Mouse (Mus musculus): ENCODE data around the gene Dock8. TPM values are rescaled to one million over a fixed set of nuclear protein-coding genes. Genes with fewer than 3 reads are reported as not detected.

Dock8 gene
- polyA plus RNA-seq, 1 experiment from 2014 or later: 8.5 TPM

DNA sequence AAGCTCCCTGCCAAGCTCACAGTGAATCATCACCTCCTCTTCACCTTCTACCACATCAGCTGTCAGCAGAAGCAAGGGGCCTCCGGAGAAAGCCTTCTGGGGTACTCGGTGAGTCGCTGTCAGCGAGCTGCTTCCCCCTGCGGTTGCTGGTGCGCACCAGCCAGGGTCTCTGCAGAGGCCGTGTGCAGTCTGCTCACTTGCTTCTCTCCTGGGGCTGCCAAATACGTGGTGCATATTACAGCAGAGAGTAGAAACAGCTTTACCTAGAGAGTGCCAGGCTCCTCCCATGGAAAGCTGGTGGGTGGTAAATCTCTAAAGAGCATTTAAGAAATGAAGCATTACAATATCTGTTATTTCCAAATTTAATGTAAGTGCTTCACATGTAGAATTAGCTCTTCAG is 123.1 kb downstream of the Dock8 start:
- Histone ChIP-seq H3K27ac (replicated peaks) (no peak overlapping the region), H3K4me3 (replicated peaks) (no peak overlapping the region), H3K27me3 (no peaks in the 10 kb centered on the region), H3K36me3 (replicated peaks) (peaks cover 42% of the 10 kb centered on the region), H3K4me2 (no peak overlapping the region), H3K4me1 (replicated peaks) (peaks cover 4% of the 10 kb centered on the region; the same call in 1 of the 2 replicates), H3K9me3 (replicated peaks) (no peaks in the 10 kb centered on the region), H3K9ac (no peak overlapping the region)
- 58% methylated on average over 8 of the region's 8 CpGs for WGBS (ENCODE audit: insufficient replicate concordance)
- ATAC-seq (ENCODE audit: insufficient read depth): no peak

DNA sequence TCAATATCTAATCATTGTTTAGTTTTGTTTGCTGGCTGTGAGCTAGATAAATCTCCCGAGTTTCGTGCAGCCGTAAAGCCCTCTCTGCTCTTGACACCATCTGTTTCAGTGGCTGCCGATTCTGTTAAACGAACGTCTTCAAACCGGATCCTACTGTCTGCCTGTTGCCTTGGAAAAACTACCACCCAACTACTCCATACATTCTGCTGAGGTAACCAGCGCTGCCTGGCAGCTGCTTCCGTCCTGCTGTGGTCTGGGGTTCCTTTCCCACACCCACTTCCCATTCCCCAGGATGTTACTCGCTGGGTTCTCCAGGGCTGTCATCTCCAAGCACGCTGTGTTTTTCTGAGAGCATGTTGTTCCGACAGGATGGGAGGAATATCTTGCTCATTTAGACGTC is 123.7 kb downstream of the Dock8 start:
- Histone ChIP-seq H3K27me3 (no peaks in the 10 kb centered on the region), H3K36me3 (replicated peaks) (peaks cover 42% of the 10 kb centered on the region), H3K9ac (no peak overlapping the region), H3K4me2 (no peak overlapping the region), H3K9me3 (replicated peaks) (no peaks in the 10 kb centered on the region), H3K27ac (replicated peaks) (no peak overlapping the region), H3K4me3 (replicated peaks) (no peak overlapping the region), H3K4me1 (replicated peaks) (peaks cover 4% of the 10 kb centered on the region; the same call in 1 of the 2 replicates)
- no peak for ATAC-seq (ENCODE audit: insufficient read depth)
- WGBS (ENCODE audit: insufficient replicate concordance): 53% methylated on average over 13 of the region's 13 CpGs

GRCm38 (mm10) chr19:25123461-25123860 is 124.1 kb downstream of the Dock8 start:
- H3K9me3 ChIP-seq (replicated peaks): no peaks in the 10 kb centered on the region
- H3K4me3 ChIP-seq (replicated peaks): no peak overlapping the region
- peaks cover 4% of the 10 kb centered on the region; the same call in 1 of the 2 replicates for H3K4me1 ChIP-seq (replicated peaks)
- ATAC-seq (ENCODE audit: insufficient read depth): no peak
- WGBS (ENCODE audit: insufficient replicate concordance): 73% methylated on average over 5 of the region's 5 CpGs
- peaks cover 42% of the 10 kb centered on the region for H3K36me3 ChIP-seq (replicated peaks)
- H3K9ac ChIP-seq: no peak overlapping the region
- H3K27ac ChIP-seq (replicated peaks): no peak overlapping the region
- no peaks in the 10 kb centered on the region for H3K27me3 ChIP-seq
- no peak overlapping the region for H3K4me2 ChIP-seq

DNA sequence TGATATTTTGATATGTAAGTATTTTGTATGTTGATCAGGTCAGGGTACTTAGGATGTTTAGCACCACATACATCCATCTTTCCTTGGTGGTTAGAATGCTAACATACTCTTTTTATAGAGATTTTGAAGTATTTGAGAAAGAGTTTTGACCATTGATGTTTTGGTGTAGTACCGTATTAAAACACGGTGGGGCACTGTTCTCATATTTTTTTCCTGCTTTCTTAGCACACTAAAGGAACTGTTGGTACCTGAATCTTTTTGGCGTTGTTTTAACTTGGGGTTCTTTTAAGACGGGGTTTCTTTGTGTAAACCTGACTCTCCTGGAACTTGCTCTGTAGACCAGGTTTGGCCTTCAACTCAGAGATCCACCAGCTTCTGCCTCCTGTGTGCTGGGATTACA is 133.0 kb downstream of the Dock8 start:
- H3K4me1 ChIP-seq (replicated peaks): 0 out of 2 replicates have a peak, but pooled peaks cover 5% of the 10 kb centered on the region
- no peak overlapping the region for H3K4me3 ChIP-seq (replicated peaks)
- H3K9me3 ChIP-seq (replicated peaks): no peaks in the 10 kb centered on the region
- 44% methylated on average over 4 of the region's 4 CpGs for WGBS (ENCODE audit: insufficient replicate concordance)
- H3K27me3 ChIP-seq: no peaks in the 10 kb centered on the region
- no peak overlapping the region for H3K27ac ChIP-seq (replicated peaks)
- no peak overlapping the region for H3K9ac ChIP-seq
- no peak overlapping the region for H3K4me2 ChIP-seq
- no peak for ATAC-seq (ENCODE audit: insufficient read depth)
- peaks cover 11% of the 10 kb centered on the region; the same call in 1 of the 2 replicates for H3K36me3 ChIP-seq (replicated peaks)

DNA sequence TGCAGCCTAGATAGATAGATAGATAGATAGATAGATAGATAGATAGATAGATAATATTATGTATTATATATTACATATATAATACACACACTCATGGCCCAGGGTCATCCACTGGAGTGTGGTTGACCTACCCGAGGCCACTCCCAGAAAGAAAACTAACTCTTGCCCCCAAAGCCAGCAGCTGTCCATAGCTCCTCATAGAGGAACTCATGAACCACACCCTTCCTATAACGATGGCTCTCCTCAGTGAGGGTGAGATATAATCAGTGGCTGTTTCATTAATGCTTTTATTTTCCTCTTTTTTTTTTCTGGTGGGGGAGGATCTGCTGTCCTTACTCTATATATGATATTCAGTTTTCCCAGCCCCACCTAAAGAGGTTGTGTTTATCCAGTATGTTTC is 134.6 kb downstream of the Dock8 start:
- Histone ChIP-seq H3K9me3 (replicated peaks) (no peaks in the 10 kb centered on the region), H3K4me1 (replicated peaks) (0 out of 2 replicates have a peak, but pooled peaks cover 5% of the 10 kb centered on the region), H3K27ac (replicated peaks) (no peak overlapping the region), H3K4me3 (replicated peaks) (no peak overlapping the region), H3K27me3 (no peaks in the 10 kb centered on the region), H3K4me2 (no peak overlapping the region), H3K9ac (no peak overlapping the region), H3K36me3 (replicated peaks) (peaks cover 13% of the 10 kb centered on the region; the same call in 1 of the 2 replicates)
- no peak for ATAC-seq (ENCODE audit: insufficient read depth)
- WGBS (ENCODE audit: insufficient replicate concordance): 33% methylated on average over 2 of the region's 2 CpGs

GRCm38 (mm10) chr19:25136171-25136570 is 136.8 kb downstream of the Dock8 start:
- Histone ChIP-seq H3K9me3 (replicated peaks) (no peaks in the 10 kb centered on the region), H3K9ac (no peak overlapping the region), H3K4me3 (replicated peaks) (no peak overlapping the region), H3K36me3 (replicated peaks) (peaks cover 31% of the 10 kb centered on the region), H3K27ac (replicated peaks) (no peak overlapping the region), H3K4me1 (replicated peaks) (0 out of 2 replicates have a peak, but pooled peaks cover 5% of the 10 kb centered on the region), H3K4me2 (no peak overlapping the region), H3K27me3 (no peaks in the 10 kb centered on the region)
- WGBS (ENCODE audit: insufficient replicate concordance): 61% methylated on average over 1 of the region's 1 CpGs
- ATAC-seq (ENCODE audit: insufficient read depth): no peak

DNA sequence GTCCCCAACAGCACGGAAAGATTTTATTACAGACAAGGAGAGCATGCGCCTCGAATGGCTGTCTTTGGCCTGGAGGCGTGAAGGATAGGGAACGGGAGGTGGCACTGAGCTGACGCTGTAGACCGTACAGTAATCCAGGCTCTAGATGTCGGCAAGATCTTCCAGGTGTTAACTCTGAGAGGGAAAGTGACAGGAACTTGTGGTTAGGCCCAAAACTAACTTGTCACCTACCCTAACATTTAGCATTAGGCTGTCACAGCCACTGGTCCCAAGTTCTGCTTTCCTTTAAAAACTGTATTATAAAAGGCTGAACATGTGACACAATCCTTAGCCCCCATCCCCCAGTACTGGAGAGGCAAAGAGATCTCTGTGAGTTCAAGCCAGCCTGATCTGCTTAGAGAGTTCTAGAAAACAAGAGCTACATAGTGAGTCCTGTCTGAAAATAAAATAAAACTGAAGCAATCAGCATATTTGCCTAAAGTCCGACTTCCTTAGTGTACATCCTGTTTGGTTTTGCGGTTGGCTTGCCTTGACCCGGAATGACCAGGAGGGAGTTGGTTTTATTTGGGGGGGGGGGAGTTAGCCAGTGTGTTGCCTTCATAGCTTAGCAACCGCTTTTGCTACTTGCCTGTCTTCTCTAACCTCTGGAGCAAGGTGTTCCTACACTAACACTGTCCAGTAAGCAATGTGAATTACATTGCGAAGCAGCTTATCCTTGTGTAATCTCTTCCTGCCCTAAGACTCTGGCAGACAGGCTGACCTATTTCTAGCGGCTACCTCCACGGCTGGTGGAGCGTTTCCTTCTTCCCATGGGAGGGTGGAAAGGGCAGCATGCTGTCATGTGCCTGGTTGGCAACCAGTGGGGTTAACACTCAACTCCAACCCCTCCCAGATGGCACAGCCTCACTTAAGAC is 138.8 kb downstream of the Dock8 start:
- Histone ChIP-seq H3K27me3 (no peaks in the 10 kb centered on the region), H3K4me2 (no peak overlapping the region), H3K27ac (replicated peaks) (peak overlapping the region; percentile 38; the same call in 1 of the 2 replicates), H3K9ac (no peak overlapping the region), H3K4me1 (replicated peaks) (0 out of 2 replicates have a peak, but pooled peaks cover 5% of the 10 kb centered on the region), H3K9me3 (replicated peaks) (no peaks in the 10 kb centered on the region), H3K36me3 (replicated peaks) (peaks cover 34% of the 10 kb centered on the region), H3K4me3 (replicated peaks) (no peak overlapping the region)
- ATAC-seq (ENCODE audit: insufficient read depth): peak; percentile 42
- WGBS (ENCODE audit: insufficient replicate concordance): 44% methylated on average over 16 of the region's 16 CpGs

GRCm38 (mm10) chr19:25144110-25145028 is 145.0 kb downstream of the Dock8 start:
- 68% methylated on average over 17 of the region's 17 CpGs for WGBS (ENCODE audit: insufficient replicate concordance)
- no peak overlapping the region for H3K4me3 ChIP-seq (replicated peaks)
- H3K27me3 ChIP-seq: no peaks in the 10 kb centered on the region
- no peak overlapping the region for H3K4me2 ChIP-seq
- H3K9me3 ChIP-seq (replicated peaks): no peaks in the 10 kb centered on the region
- ATAC-seq (ENCODE audit: insufficient read depth): no peak
- H3K4me1 ChIP-seq (replicated peaks): no peaks in the 10 kb centered on the region
- peaks cover 39% of the 10 kb centered on the region for H3K36me3 ChIP-seq (replicated peaks)
- H3K9ac ChIP-seq: no peak overlapping the region
- no peak overlapping the region for H3K27ac ChIP-seq (replicated peaks)

GRCm38 (mm10) chr19:25145116-25145515 is 145.8 kb downstream of the Dock8 start:
- ATAC-seq (ENCODE audit: insufficient read depth): no peak
- Histone ChIP-seq H3K9ac (no peak overlapping the region), H3K4me1 (replicated peaks) (no peaks in the 10 kb centered on the region), H3K27me3 (no peaks in the 10 kb centered on the region), H3K36me3 (replicated peaks) (peaks cover 37% of the 10 kb centered on the region), H3K9me3 (replicated peaks) (no peaks in the 10 kb centered on the region), H3K4me2 (no peak overlapping the region), H3K27ac (replicated peaks) (no peak overlapping the region), H3K4me3 (replicated peaks) (no peak overlapping the region)
- WGBS (ENCODE audit: insufficient replicate concordance): 80% methylated on average over 5 of the region's 5 CpGs

- Histone ChIP-seq H3K9me3 (replicated peaks) (no peaks in the 10 kb centered on the region), H3K4me2 (no peak overlapping the region), H3K4me3 (replicated peaks) (no peak overlapping the region), H3K4me1 (replicated peaks) (no peaks in the 10 kb centered on the region), H3K27me3 (no peaks in the 10 kb centered on the region), H3K9ac (no peak overlapping the region), H3K36me3 (replicated peaks) (peaks cover 27% of the 10 kb centered on the region), H3K27ac (replicated peaks) (no peak overlapping the region)
- 65% methylated on average over 4 of the region's 4 CpGs for WGBS (ENCODE audit: insufficient replicate concordance)
- ATAC-seq (ENCODE audit: insufficient read depth): no peak
Measured at GRCm38 (mm10) chr19:25146122-25146521, 146.8 kb downstream of the Dock8 start.

- Histone ChIP-seq H3K27ac (replicated peaks) (no peak overlapping the region), H3K36me3 (replicated peaks) (peaks cover 14% of the 10 kb centered on the region), H3K9me3 (replicated peaks) (no peaks in the 10 kb centered on the region), H3K4me3 (replicated peaks) (no peak overlapping the region), H3K27me3 (no peaks in the 10 kb centered on the region), H3K9ac (no peak overlapping the region), H3K4me2 (no peak overlapping the region), H3K4me1 (replicated peaks) (no peaks in the 10 kb centered on the region)
- ATAC-seq (ENCODE audit: insufficient read depth): no peak
- WGBS (ENCODE audit: insufficient replicate concordance): 76% methylated on average over 8 of the region's 8 CpGs
Measured at GRCm38 (mm10) chr19:25149788-25150187, 150.5 kb downstream of the Dock8 start.

Data from liver, embryonic 15.5 days (tissue).